In the genomic region with DNA sequence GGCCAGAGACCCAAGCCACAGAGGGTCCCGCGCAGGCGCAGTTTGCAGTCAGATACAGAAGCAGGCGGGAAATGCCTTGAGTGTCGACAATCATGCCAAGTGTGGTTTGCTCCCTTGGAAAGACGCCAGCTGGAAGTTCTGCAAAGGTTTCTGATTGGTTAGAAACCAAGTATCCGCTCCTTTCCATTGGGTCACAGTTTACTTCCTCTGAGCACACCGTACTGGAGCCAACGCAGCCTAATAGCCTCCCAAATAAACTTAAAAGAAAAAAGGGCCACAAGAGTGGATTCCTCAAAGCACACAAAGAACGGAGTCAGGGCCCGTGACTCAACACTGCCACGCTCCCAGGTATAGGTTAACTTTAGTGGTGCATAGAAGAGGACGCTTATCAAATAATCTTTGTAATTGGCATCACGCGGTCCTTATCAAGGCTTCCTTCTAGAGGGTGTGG, we compare ENCODE assay signal across 8 mouse cellular contexts.
DNase-seq lines count a peak whose midpoint lies in the region; ATAC-seq lines count a peak whose summit lies in the region.

No protein-coding gene starts in this region.

- 61% methylated on average over 15 of the region's 15 CpGs for WGBS in forebrain, embryonic 14.5 days
- WGBS in forebrain, embryonic 10.5 days, result 91% methylated on average over 15 of the region's 15 CpGs
- WGBS in forebrain, embryonic 16.5 days, result 54% methylated on average over 15 of the region's 15 CpGs

- H3K27ac ChIP-seq in forebrain, embryonic 14.5 days (ENCODE audit: low read depth, low read length), result no peak overlapping the region
- no peak overlapping the region for H3K27ac ChIP-seq in forebrain, embryonic 10.5 days
- no peak overlapping the region for H3K27ac ChIP-seq in forebrain, embryonic 16.5 days (ENCODE audit: low read length)

- peaks cover 10% of the 10 kb centered on the region for H3K4me1 ChIP-seq in forebrain, embryonic 14.5 days (ENCODE audit: control insufficient read depth, insufficient read depth, low read length)
- peaks cover 28% of the 10 kb centered on the region for H3K4me1 ChIP-seq in forebrain, embryonic 10.5 days
- peaks cover 11% of the 10 kb centered on the region for H3K4me1 ChIP-seq in forebrain, embryonic 16.5 days (replicated peaks; ENCODE audit: control insufficient read depth, insufficient read depth, low read length)

- H3K4me2 ChIP-seq in forebrain, embryonic 14.5 days (ENCODE audit: low read length), result no peak overlapping the region
- no peak overlapping the region for H3K4me2 ChIP-seq in forebrain, embryonic 16.5 days (ENCODE audit: low read length)

- H3K27me3 ChIP-seq in forebrain, embryonic 14.5 days (replicated peaks; ENCODE audit: control insufficient read depth, insufficient read depth, low read length), result 0 out of 2 replicates have a peak, but pooled peaks cover 4% of the 10 kb centered on the region
- peaks cover 74% of the 10 kb centered on the region for H3K27me3 ChIP-seq in forebrain, embryonic 10.5 days (ENCODE audit: poor library complexity, severe bottlenecking)
- H3K27me3 ChIP-seq in forebrain, embryonic 16.5 days (replicated peaks; ENCODE audit: control insufficient read depth, insufficient read depth, low read length), result no peaks in the 10 kb centered on the region

- peak; percentile 85 for DNase-seq in forebrain, embryonic 14.5 days (ENCODE audit: low spot score)
- no peak for DNase-seq in forebrain, embryonic 10.5 days (ENCODE audit: extremely low spot score, low spot score)
- peak; percentile 42 for DNase-seq in right cerebral cortex, postnatal 4 days
- DNase-seq in right cerebral cortex, adult 2 months (ENCODE audit: low spot score in 2 of 2), result no peak
- DNase-seq in kidney, postnatal 4 days, result peak; percentile 75 to 83
- DNase-seq in thymus, postnatal 10 days (ENCODE audit: low spot score in 2 of 2), result no peak

- no peak overlapping the region for H3K9ac ChIP-seq in forebrain, embryonic 14.5 days (ENCODE audit: low read length)
- H3K9ac ChIP-seq in forebrain, embryonic 16.5 days (replicated peaks; ENCODE audit: low read depth, low read length), result no peak overlapping the region

- no peak overlapping the region for H3K4me3 ChIP-seq in forebrain, embryonic 14.5 days (ENCODE audit: low read depth, low read length)
- no peak overlapping the region for H3K4me3 ChIP-seq in forebrain, embryonic 10.5 days
- H3K4me3 ChIP-seq in forebrain, embryonic 16.5 days (replicated peaks; ENCODE audit: low read length), result no peak overlapping the region

- peak; percentile 44; the same call in 1 of the 2 replicates for ATAC-seq in forebrain, embryonic 14.5 days
- no peak for ATAC-seq in erythroid progenitor cell, adult 5-6 weeks (replicated peaks; ENCODE audit: low FRiP score, poor library complexity, severe bottlenecking)
- no peak for ATAC-seq in forebrain, embryonic 16.5 days

- H3K36me3 ChIP-seq in forebrain, embryonic 14.5 days (ENCODE audit: control insufficient read depth, insufficient read depth, low read length), result no peaks in the 10 kb centered on the region
- H3K36me3 ChIP-seq in forebrain, embryonic 10.5 days (replicated peaks), result no peaks in the 10 kb centered on the region
- H3K36me3 ChIP-seq in forebrain, embryonic 16.5 days (ENCODE audit: control insufficient read depth, insufficient read depth), result no peaks in the 10 kb centered on the region

- no peaks in the 10 kb centered on the region for H3K9me3 ChIP-seq in forebrain, embryonic 14.5 days (replicated peaks; ENCODE audit: control insufficient read depth, low read length)
- no peaks in the 10 kb centered on the region for H3K9me3 ChIP-seq in forebrain, embryonic 10.5 days
- no peaks in the 10 kb centered on the region for H3K9me3 ChIP-seq in forebrain, embryonic 16.5 days (ENCODE audit: control insufficient read depth, low read length)

Comparison
In these comparisons a context has a peak if more than half of its experiments do, and no peak if none do; other contexts are left out.
1. DNase-seq: peak in forebrain, embryonic 14.5 days (single experiment), right cerebral cortex, postnatal 4 days (single experiment) and kidney, postnatal 4 days (2 of 2); none in forebrain, embryonic 10.5 days (single experiment), right cerebral cortex, adult 2 months (0 of 2) and thymus, postnatal 10 days (0 of 2).